ENCODE assay signal across 24 mouse cellular contexts in genomic region chr2:170062378-170062777, GRCm38 (mm10).
"Had no signal": no experiment of that assay in that cellular context is flagged by ENCODE, and none has a peak within 500 bp of the region (broad histone marks: within the 10 kb centered on the region; RNA-seq: fewer than 3 reads in every experiment).

No protein-coding gene starts in this region.

- DNase-seq: gastrocnemius, postnatal 14 days; gastrocnemius, postnatal 36 days; heart, adult 11 months; heart, adult 2 months; heart, postnatal 14 days; heart, postnatal 36 days; kidney, adult 11 months; kidney, adult 2 months; kidney, postnatal 10 days; kidney, postnatal 25 days; kidney, postnatal 4 days; liver; liver, embryonic 13.5 days had no signal

- ATAC-seq: hindbrain, embryonic 16.5 days; inflammation-experienced regulatory T-cells, adult 6 months had no signal

- H3K36me3 ChIP-seq: heart, embryonic 13.5 days; heart, embryonic 15.5 days; limb, embryonic 10.5 days; limb, embryonic 12.5 days; liver, embryonic 13.5 days had no signal

- H3K9ac ChIP-seq: heart, embryonic 13.5 days; heart, embryonic 15.5 days; hindbrain, embryonic 14.5 days; limb, embryonic 12.5 days; liver, embryonic 13.5 days had no signal

- H3K4me3 ChIP-seq: heart, adult 2 months; heart, embryonic 13.5 days; heart, embryonic 15.5 days; layer of hippocampus, adult 2 months; left cerebral cortex, adult 2 months; limb, embryonic 10.5 days; limb, embryonic 12.5 days; liver, embryonic 13.5 days had no signal

- H3K27me3 ChIP-seq: heart, embryonic 13.5 days; heart, embryonic 15.5 days; limb, embryonic 12.5 days; liver, embryonic 13.5 days had no signal

- H3K9me3 ChIP-seq: heart, embryonic 15.5 days; limb, embryonic 10.5 days; liver, embryonic 13.5 days had no signal

- H3K4me2 ChIP-seq: heart, embryonic 11.5 days; heart, embryonic 13.5 days; heart, embryonic 15.5 days; hindbrain, embryonic 14.5 days; limb, embryonic 12.5 days; liver, embryonic 11.5 days; liver, embryonic 13.5 days had no signal

- H3K27ac ChIP-seq: heart, adult 2 months; heart, embryonic 13.5 days; heart, embryonic 15.5 days; hindbrain, embryonic 14.5 days; layer of hippocampus, adult 2 months; left cerebral cortex, adult 2 months; limb, embryonic 10.5 days; limb, embryonic 12.5 days; liver, embryonic 13.5 days had no signal

- H3K4me1 ChIP-seq: heart, embryonic 13.5 days; heart, embryonic 15.5 days; liver, embryonic 13.5 days had no signal
